Mouse (Mus musculus) heart, embryonic 11.5 days (tissue): ENCODE data around the gene Rad51b. TPM values are rescaled to one million over a fixed set of nuclear protein-coding genes. Genes with fewer than 3 reads are reported as not detected.
A peak's percentile ranks its signal among the peaks of the same experiment; 100 is the strongest.

Source experiments
- ATAC-seq: fragments of 200-750 bp; cut with Nextera tagmentation; replicated peaks from 2 replicates; pipeline ENCODE4 v1.8.0; 2017; ENCODE audit warnings: moderate library complexity; ENCODE audit not compliant: insufficient number of reproducible peaks, low FRiP score, low TSS enrichment
- H3K27ac ChIP-seq: fragments of 300-500 bp; sonication (generic); 2 replicates; pipeline ENCODE4 v1.5.1; 2014; ENCODE audit warnings: mild to moderate bottlenecking, low read depth, low read length
- H3K27me3 ChIP-seq: fragments of 300-500 bp; sonication (generic); 2 replicates; pipeline ENCODE4 v1.6.1; 2014; ENCODE audit warnings: mild to moderate bottlenecking, low read length, mixed read lengths; ENCODE audit not compliant: control insufficient read depth, insufficient read depth
- H3K36me3 ChIP-seq: fragments of 300-500 bp; sonication (generic); 2 replicates; pipeline ENCODE4 v1.6.1; 2014; ENCODE audit warnings: mild to moderate bottlenecking, low read length, moderate library complexity, mixed read lengths; ENCODE audit not compliant: control insufficient read depth, insufficient read depth
- H3K4me1 ChIP-seq: fragments of 300-500 bp; sonication (generic); 2 replicates; pipeline ENCODE4 v1.6.1; 2014; ENCODE audit warnings: low read length; ENCODE audit not compliant: control insufficient read depth, insufficient read depth
- H3K4me2 ChIP-seq: fragments of 300-500 bp; sonication (generic); 2 replicates; pipeline ENCODE4 v1.6.1; 2014; ENCODE audit warnings: mild to moderate bottlenecking, moderate library complexity
- H3K4me3 ChIP-seq: fragments of 300-500 bp; sonication (generic); 2 replicates; pipeline ENCODE4 v1.5.1; 2014; ENCODE audit warnings: low read depth, low read length
- H3K9ac ChIP-seq: fragments of 300-500 bp; sonication (generic); 2 replicates; pipeline ENCODE4 v1.6.1; 2014; ENCODE audit warnings: mild to moderate bottlenecking, low read depth, low read length, moderate library complexity
- H3K9me3 ChIP-seq: fragments of 300-500 bp; sonication (generic); replicated peaks from 2 replicates; pipeline ENCODE4 v1.6.1; 2016; ENCODE audit warnings: low read length; ENCODE audit not compliant: control insufficient read depth
- WGBS: fragments of 180-500 bp; shearing (Covaris S2); extraction: QIAGEN DNeasy Blood & Tissue Kit; methylation state at CpG from one replicate; pipeline ENCODE4 v1.1.7; 2014; ENCODE audit not compliant: insufficient replicate concordance; 5-methylcytosine and 5-hydroxymethylcytosine counted together
- polyA plus RNA-seq: library from polyadenylated mRNA; unstranded; fragments of >200 nt; fragmentation: Nextera tagmentation; extraction: Ambion mirVana; gene quantifications from 2 replicates; pipeline ENCODE4 v1.2.1, GENCODE M21; 2014

Gene Rad51b
- polyA plus RNA-seq, 1 experiment from 2014 or later: 6.4 TPM

- ATAC-seq: no peak
- Histone ChIP-seq H3K27me3 (no peaks in the 10 kb centered on the region), H3K36me3 (no peaks in the 10 kb centered on the region), H3K9me3 (no peaks in the 10 kb centered on the region), H3K4me3 (no peak overlapping the region), H3K9ac (no peak overlapping the region), H3K4me2 (no peak overlapping the region), H3K4me1 (peaks cover 22% of the 10 kb centered on the region), H3K27ac (peak overlapping the region; percentile 80; the same call in 1 of the 2 replicates)
- WGBS: 82% methylated on average over 3 of the region's 3 CpGs
Observed at GRCm38 (mm10) chr12:79389251-79389650, 92.2 kb downstream of the Rad51b start.

GRCm38 (mm10) chr12:79389971-79390370 is 92.9 kb downstream of the Rad51b start:
- Histone ChIP-seq H3K4me2 (no peak overlapping the region), H3K9me3 (no peaks in the 10 kb centered on the region), H3K27ac (peak overlapping the region; percentile 80), H3K27me3 (no peaks in the 10 kb centered on the region), H3K4me3 (no peak overlapping the region), H3K36me3 (no peaks in the 10 kb centered on the region), H3K4me1 (peaks cover 15% of the 10 kb centered on the region), H3K9ac (no peak overlapping the region)
- no peak for ATAC-seq

GRCm38 (mm10) chr12:79393636-79394035 is 96.6 kb downstream of the Rad51b start:
- Histone ChIP-seq H3K4me1 (peaks cover 9% of the 10 kb centered on the region), H3K36me3 (no peaks in the 10 kb centered on the region), H3K27ac (no peak overlapping the region), H3K4me2 (no peak overlapping the region), H3K9me3 (no peaks in the 10 kb centered on the region), H3K4me3 (no peak overlapping the region), H3K27me3 (no peaks in the 10 kb centered on the region), H3K9ac (no peak overlapping the region)
- ATAC-seq: no peak
- WGBS: 71% methylated on average over 2 of the region's 2 CpGs

GRCm38 (mm10) chr12:79403992-79404391 is 106.9 kb downstream of the Rad51b start:
- H3K27me3 ChIP-seq: no peaks in the 10 kb centered on the region
- H3K9me3 ChIP-seq: no peaks in the 10 kb centered on the region
- no peak for ATAC-seq
- H3K36me3 ChIP-seq: no peaks in the 10 kb centered on the region
- H3K4me1 ChIP-seq: no peaks in the 10 kb centered on the region
- H3K9ac ChIP-seq: no peak overlapping the region
- H3K4me3 ChIP-seq: no peak overlapping the region
- H3K4me2 ChIP-seq: no peak overlapping the region
- no peak overlapping the region for H3K27ac ChIP-seq
- WGBS: 69% methylated on average over 3 of the region's 3 CpGs

- WGBS: 40% methylated on average over 1 of the region's 1 CpGs
- ATAC-seq: no peak
- Histone ChIP-seq H3K4me1 (no peaks in the 10 kb centered on the region), H3K9me3 (no peaks in the 10 kb centered on the region), H3K4me3 (no peak overlapping the region), H3K9ac (no peak overlapping the region), H3K27me3 (no peaks in the 10 kb centered on the region), H3K36me3 (no peaks in the 10 kb centered on the region), H3K4me2 (no peak overlapping the region), H3K27ac (no peak overlapping the region)
Observed at GRCm38 (mm10) chr12:79404494-79404893, 107.4 kb downstream of the Rad51b start.

GRCm38 (mm10) chr12:79408677-79409076 is 111.6 kb downstream of the Rad51b start:
- Histone ChIP-seq H3K4me1 (no peaks in the 10 kb centered on the region), H3K9me3 (no peaks in the 10 kb centered on the region), H3K27me3 (no peaks in the 10 kb centered on the region), H3K4me3 (no peak overlapping the region), H3K36me3 (no peaks in the 10 kb centered on the region), H3K27ac (no peak overlapping the region), H3K4me2 (no peak overlapping the region), H3K9ac (no peak overlapping the region)
- 77% methylated on average over 2 of the region's 2 CpGs for WGBS
- ATAC-seq: no peak

- H3K4me2 ChIP-seq: no peak overlapping the region
- H3K4me1 ChIP-seq: no peaks in the 10 kb centered on the region
- no peaks in the 10 kb centered on the region for H3K36me3 ChIP-seq
- ATAC-seq: no peak
- no peak overlapping the region for H3K4me3 ChIP-seq
- no peaks in the 10 kb centered on the region for H3K9me3 ChIP-seq
- WGBS: 76% methylated on average over 3 of the region's 4 CpGs
- no peak overlapping the region for H3K9ac ChIP-seq
- no peaks in the 10 kb centered on the region for H3K27me3 ChIP-seq
- H3K27ac ChIP-seq: no peak overlapping the region
Observed at GRCm38 (mm10) chr12:79409126-79409860, 112.2 kb downstream of the Rad51b start.

GRCm38 (mm10) chr12:79412894-79413507 is 115.9 kb downstream of the Rad51b start:
- WGBS: 77% methylated on average over 8 of the region's 8 CpGs
- Histone ChIP-seq H3K27me3 (no peaks in the 10 kb centered on the region), H3K4me3 (no peak overlapping the region), H3K36me3 (no peaks in the 10 kb centered on the region), H3K9me3 (no peaks in the 10 kb centered on the region), H3K27ac (no peak overlapping the region), H3K9ac (no peak overlapping the region), H3K4me1 (no peaks in the 10 kb centered on the region), H3K4me2 (no peak overlapping the region)
- no peak for ATAC-seq

GRCm38 (mm10) chr12:79417360-79417759 is 120.3 kb downstream of the Rad51b start:
- H3K9me3 ChIP-seq: no peaks in the 10 kb centered on the region
- ATAC-seq: no peak
- H3K4me3 ChIP-seq: no peak overlapping the region
- H3K4me2 ChIP-seq: no peak overlapping the region
- H3K36me3 ChIP-seq: no peaks in the 10 kb centered on the region
- H3K4me1 ChIP-seq: peaks cover 5% of the 10 kb centered on the region; the same call in 1 of the 2 replicates
- H3K27me3 ChIP-seq: no peaks in the 10 kb centered on the region
- no peak overlapping the region for H3K9ac ChIP-seq
- H3K27ac ChIP-seq: no peak overlapping the region
- WGBS: 77% methylated on average over 6 of the region's 6 CpGs
